Mouse (Mus musculus) midbrain, postnatal 0 days (tissue): ENCODE measurements around the gene Jph4. TPM values are rescaled to one million over a fixed set of nuclear protein-coding genes. Genes with fewer than 3 reads are reported as not detected.

ENCODE experiments used
- ATAC-seq: fragments of 200-750 bp; cut with Nextera tagmentation; 2 replicates; pipeline ENCODE4 v1.8.0; 2017; ENCODE audit warnings: moderate number of reproducible peaks, mild to moderate bottlenecking, moderate TSS enrichment, moderate library complexity; ENCODE audit not compliant: low FRiP score
- DNase-seq: peaks from one replicate; pipeline ENCODE4 v3.0.0-alpha.2; 2015; ENCODE audit warnings: low spot score
- H3K27ac ChIP-seq: fragments of 300-500 bp; sonication (generic); 2 replicates; pipeline ENCODE4 v1.5.1; 2014; ENCODE audit warnings: low read depth, mild to moderate bottlenecking, low read length, mixed read lengths
- H3K27me3 ChIP-seq: fragments of 300-500 bp; sonication (generic); 2 replicates; pipeline ENCODE4 v1.6.1; 2014; ENCODE audit warnings: low read length, control low read depth, mixed read lengths; ENCODE audit not compliant: insufficient read depth
- H3K36me3 ChIP-seq: fragments of 300-500 bp; sonication (generic); 2 replicates; pipeline ENCODE4 v1.6.1; 2014; ENCODE audit warnings: low read length, control low read depth, mixed read lengths; ENCODE audit not compliant: insufficient read depth
- H3K4me1 ChIP-seq: fragments of 300-500 bp; sonication (generic); 2 replicates; pipeline ENCODE4 v1.6.1; 2014; ENCODE audit warnings: mild to moderate bottlenecking, control low read depth, antibody characterized with exemption, low read length, mixed read lengths; ENCODE audit not compliant: insufficient read depth
- H3K4me2 ChIP-seq: fragments of 300-500 bp; sonication (generic); 2 replicates; pipeline ENCODE4 v1.6.1; 2014; ENCODE audit warnings: low read depth, mild to moderate bottlenecking, low read length, mixed read lengths; ENCODE audit not compliant: poor library complexity, severe bottlenecking
- H3K4me3 ChIP-seq: fragments of 300-500 bp; sonication (generic); 2 replicates; pipeline ENCODE4 v1.5.1; 2014; ENCODE audit warnings: low read depth, mild to moderate bottlenecking, low read length, moderate library complexity
- H3K9ac ChIP-seq: fragments of 300-500 bp; sonication (generic); replicated peaks from 2 replicates; pipeline ENCODE4 v1.6.1; 2014; ENCODE audit warnings: mild to moderate bottlenecking, low read length, moderate library complexity, mixed read lengths; ENCODE audit not compliant: poor library complexity, severe bottlenecking
- H3K9me3 ChIP-seq: fragments of 300-500 bp; sonication (generic); 2 replicates; pipeline ENCODE4 v1.6.1; 2016; ENCODE audit warnings: low read length, control low read depth
- CTCF ChIP-seq: IDR thresholded peaks from 2 replicates; pipeline ENCODE4 v1.5.1; 2016; ENCODE audit warnings: antibody characterized with exemption, mild to moderate bottlenecking
- WGBS: fragments of 180-500 bp; shearing (Covaris S2); extraction: QIAGEN DNeasy Blood & Tissue Kit; methylation state at CpG from one replicate; pipeline ENCODE4 v1.1.7; 2014; 5-methylcytosine and 5-hydroxymethylcytosine counted together
- polyA plus RNA-seq: library from polyadenylated mRNA; unstranded; fragments of >200 nt; fragmentation: Nextera tagmentation; extraction: Ambion mirVana; gene quantifications from 2 replicates; pipeline ENCODE4 v1.2.1, GENCODE M21; 2015
- total RNA-seq: library from RNA; depleted of rRNA; stranded (reverse); fragments of >200 nt; gene quantifications from 2 replicates; pipeline ENCODE4 v1.2.3, GENCODE M21; 2014; rRNA removed

Jph4 gene
- 158 and 182 TPM in 2 replicates for total RNA-seq
- 41.7 and 45.1 TPM in 2 replicates for polyA plus RNA-seq

DNA sequence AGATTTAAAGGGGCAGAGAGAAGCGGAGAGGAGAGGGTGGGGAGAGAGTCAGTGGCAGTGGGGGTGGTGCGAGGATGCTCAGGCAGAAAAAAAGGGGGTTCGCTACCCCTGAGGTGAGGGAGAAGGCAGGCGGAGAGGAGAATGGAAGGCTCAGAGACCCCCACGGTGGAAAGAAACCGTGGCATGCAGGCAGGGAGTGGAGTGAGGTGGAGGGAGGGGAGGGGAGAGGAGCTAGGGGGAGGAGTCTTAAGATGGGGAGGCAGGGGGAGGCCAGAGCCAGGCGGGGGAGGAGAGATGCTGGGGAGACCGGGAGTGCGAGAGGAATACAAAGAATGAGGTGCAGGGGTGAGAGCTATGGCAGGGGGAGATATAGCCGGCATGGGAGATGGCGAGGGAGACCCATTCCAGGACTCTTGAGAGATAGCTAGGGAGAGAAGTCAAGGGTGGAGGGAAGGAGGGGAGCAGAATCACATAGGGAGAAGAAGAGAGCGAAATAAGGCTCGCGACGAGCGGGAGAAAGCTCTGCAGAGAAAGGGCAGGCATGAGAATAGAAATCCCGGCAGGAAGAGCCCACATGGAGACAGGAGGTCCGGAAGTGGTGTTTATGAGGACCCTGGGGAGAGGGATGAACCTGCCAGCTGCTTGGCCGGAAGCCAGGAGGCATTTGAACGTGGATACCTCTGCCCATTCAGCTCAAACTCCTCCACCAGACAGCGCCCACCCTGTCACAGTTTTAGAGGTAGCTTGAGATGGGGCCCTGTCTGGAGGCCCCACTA is at the start of gene Jph4:
Gene Jph4, minus strand, starts transcription at position 511 of the 776 bp plus-strand sequence.
- Histone ChIP-seq H3K4me2 (peak within 1 kb of the TSS; percentile 76), H3K4me1 (peaks cover 22% of the 10 kb centered on the region; the same call in 1 of the 2 replicates), H3K9me3 (no peaks in the 10 kb centered on the region), H3K4me3 (peak within 1 kb of the TSS; percentile 82), H3K27ac (peak within 1 kb of the TSS; percentile 97), H3K36me3 (peaks cover 6% of the 10 kb centered on the region), H3K27me3 (no peaks in the 10 kb centered on the region), H3K9ac (peak within 1 kb of the TSS; percentile 96)
- WGBS: 3% methylated on average over 21 of the region's 21 CpGs
- TF ChIP-seq CTCF: no peak
- DNase-seq: peak; percentile 85
- peak; percentile 71 for ATAC-seq

DNA sequence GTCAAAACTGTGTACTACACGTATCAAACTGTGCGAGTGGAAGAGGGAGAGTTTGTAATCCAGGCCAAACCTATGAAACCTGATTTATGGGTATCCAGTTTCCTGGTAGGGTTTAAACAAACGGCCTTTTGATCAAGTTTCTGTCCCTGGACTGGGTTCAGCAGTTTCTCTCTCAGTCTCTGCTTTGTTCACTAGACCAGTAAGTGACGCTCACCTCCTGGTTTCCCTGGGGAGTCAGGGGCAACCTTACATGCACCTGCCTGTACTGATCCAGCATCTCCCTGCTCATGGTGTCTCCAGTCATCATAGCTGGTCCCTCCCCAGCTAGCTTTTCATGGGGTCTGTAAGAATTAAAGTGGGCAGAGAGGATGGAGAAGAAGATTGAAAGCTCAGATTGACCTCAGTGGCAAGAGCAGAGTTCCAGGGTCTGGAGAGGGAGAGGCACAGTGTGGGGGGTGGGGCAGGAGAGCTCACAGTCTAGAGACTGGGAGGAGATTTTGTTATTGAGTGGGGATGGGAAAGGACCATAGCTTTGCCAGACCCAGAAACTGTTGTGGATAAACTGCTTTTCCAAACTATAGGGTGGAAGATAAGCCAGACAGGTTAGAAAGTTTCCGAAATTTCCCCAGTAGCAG is 47.6 kb upstream of the Jph4 start:
- TF ChIP-seq CTCF: no peak
- H3K36me3 ChIP-seq: no peaks in the 10 kb centered on the region
- H3K4me1 ChIP-seq: peaks cover 3% of the 10 kb centered on the region; the same call in 1 of the 2 replicates
- ATAC-seq (no peak), DNase-seq (no peak)
- no peaks in the 10 kb centered on the region for H3K27me3 ChIP-seq
- 80% methylated on average over 5 of the region's 5 CpGs for WGBS
- H3K9ac ChIP-seq: no peak overlapping the region
- no peaks in the 10 kb centered on the region for H3K9me3 ChIP-seq
- no peak overlapping the region for H3K27ac ChIP-seq
- no peak overlapping the region for H3K4me3 ChIP-seq
- no peak overlapping the region for H3K4me2 ChIP-seq

- Histone ChIP-seq H3K4me1 (no peaks in the 10 kb centered on the region; the same call in 1 of the 2 replicates), H3K27ac (no peak overlapping the region), H3K9me3 (no peaks in the 10 kb centered on the region), H3K36me3 (no peaks in the 10 kb centered on the region), H3K4me2 (no peak overlapping the region), H3K4me3 (no peak overlapping the region), H3K9ac (no peak overlapping the region), H3K27me3 (no peaks in the 10 kb centered on the region)
- DNase-seq: no peak
- no peak for TF ChIP-seq CTCF
- 80% methylated on average over 4 of the region's 4 CpGs for WGBS
- ATAC-seq: no peak
These were observed 45.4 kb upstream of the Jph4 start for GRCm38 (mm10) chr14:55162168-55162567.

GRCm38 (mm10) chr14:55161098-55161634 is 44.4 kb upstream of the Jph4 start:
- 29% methylated on average over 14 of the region's 14 CpGs for WGBS
- Histone ChIP-seq H3K27ac (no peak overlapping the region), H3K27me3 (no peaks in the 10 kb centered on the region), H3K4me3 (no peak overlapping the region), H3K4me2 (peak overlapping the region; percentile 38), H3K9me3 (no peaks in the 10 kb centered on the region), H3K36me3 (no peaks in the 10 kb centered on the region), H3K9ac (no peak overlapping the region), H3K4me1 (no peaks in the 10 kb centered on the region; the same call in 1 of the 2 replicates)
- peak; percentile 94 for TF ChIP-seq CTCF
- peak; percentile 79 for ATAC-seq
- peak; percentile 81 for DNase-seq

GRCm38 (mm10) chr14:55160251-55161071 is 43.7 kb upstream of the Jph4 start:
- Histone ChIP-seq H3K9me3 (no peaks in the 10 kb centered on the region), H3K27me3 (no peaks in the 10 kb centered on the region), H3K36me3 (no peaks in the 10 kb centered on the region), H3K4me2 (no peak overlapping the region), H3K4me3 (no peak overlapping the region), H3K4me1 (no peaks in the 10 kb centered on the region; the same call in 1 of the 2 replicates), H3K27ac (no peak overlapping the region), H3K9ac (no peak overlapping the region)
- 0 out of 2 replicates have a peak, but pooled peaks have one; percentile 9 for TF ChIP-seq CTCF
- ATAC-seq: 0 out of 2 replicates have a peak, but pooled peaks have one; percentile 15
- DNase-seq: no peak
- 82% methylated on average over 9 of the region's 10 CpGs for WGBS
